ENCODE assay signal across 27 mouse cellular contexts in genomic region chr17:3207529-3208240, GRCm38 (mm10).
DNase-seq lines count a peak whose midpoint lies in the region; ATAC-seq and TF ChIP-seq lines count a peak whose summit lies in the region.
"Had no signal": no experiment of that assay in that cellular context is flagged by ENCODE, and none has a peak within 500 bp of the region (broad histone marks: within the 10 kb centered on the region; RNA-seq: fewer than 3 reads in every experiment).

No protein-coding gene starts in this region.

- no peaks in the 10 kb centered on the region for H3K9me3 ChIP-seq in embryonic facial prominence, embryonic 11.5 days (replicated peaks; ENCODE audit: control insufficient read depth, low read length)
- H3K9me3 ChIP-seq in embryonic facial prominence, embryonic 10.5 days = no peaks in the 10 kb centered on the region
- no peaks in the 10 kb centered on the region for H3K9me3 ChIP-seq in kidney, embryonic 16.5 days (ENCODE audit: low read length)
- H3K9me3 ChIP-seq in lung, embryonic 16.5 days (ENCODE audit: control insufficient read depth, low read length) = no peaks in the 10 kb centered on the region
- H3K9me3 ChIP-seq: embryonic facial prominence, embryonic 15.5 days; G1E; heart, embryonic 15.5 days; limb, embryonic 13.5 days; midbrain, embryonic 13.5 days had no signal

- H3K36me3 ChIP-seq in embryonic facial prominence, embryonic 11.5 days (replicated peaks; ENCODE audit: control insufficient read depth, insufficient read depth, low read depth, low read length) = no peaks in the 10 kb centered on the region
- H3K36me3 ChIP-seq in embryonic facial prominence, embryonic 10.5 days (replicated peaks) = peaks cover 67% of the 10 kb centered on the region
- peaks cover 5% of the 10 kb centered on the region; the same call in 1 of the 2 replicates for H3K36me3 ChIP-seq in kidney, embryonic 16.5 days (ENCODE audit: insufficient read depth, low read length)
- peaks cover 6% of the 10 kb centered on the region; the same call in 1 of the 2 replicates for H3K36me3 ChIP-seq in lung, embryonic 16.5 days (ENCODE audit: control insufficient read depth, insufficient read depth, low read length)
- H3K36me3 ChIP-seq in myocyte (ENCODE audit: control insufficient read depth, insufficient read depth) = no peaks in the 10 kb centered on the region
- H3K36me3 ChIP-seq: heart, embryonic 15.5 days had no signal

- H3K4me3 ChIP-seq in embryonic facial prominence, embryonic 11.5 days (ENCODE audit: low read depth, low read length) = no peak overlapping the region
- H3K4me3 ChIP-seq in embryonic facial prominence, embryonic 10.5 days = no peak overlapping the region
- no peak overlapping the region for H3K4me3 ChIP-seq in kidney, embryonic 16.5 days (ENCODE audit: low read length)
- no peak overlapping the region for H3K4me3 ChIP-seq in lung, embryonic 16.5 days (ENCODE audit: low read length)
- H3K4me3 ChIP-seq in myocyte = no peak overlapping the region
- H3K4me3 ChIP-seq: embryonic facial prominence, embryonic 15.5 days; heart, embryonic 15.5 days; limb, embryonic 13.5 days; midbrain, embryonic 13.5 days had no signal

- ATAC-seq in embryonic facial prominence, embryonic 11.5 days (replicated peaks; ENCODE audit: insufficient number of reproducible peaks, low FRiP score, low TSS enrichment, low read depth) = peak; percentile 66; the same call in 1 of the 2 replicates
- ATAC-seq in kidney, embryonic 16.5 days (ENCODE audit: low FRiP score, low TSS enrichment) = no peak
- ATAC-seq in lung, embryonic 16.5 days (ENCODE audit: low read depth) = peak; percentile 8; the same call in 1 of the 2 replicates
- ATAC-seq: forebrain, embryonic 14.5 days; hindbrain, embryonic 16.5 days; midbrain, embryonic 13.5 days; Patski had no signal

- no peak overlapping the region for H3K27ac ChIP-seq in embryonic facial prominence, embryonic 11.5 days (replicated peaks; ENCODE audit: low read depth, low read length)
- no peak overlapping the region for H3K27ac ChIP-seq in embryonic facial prominence, embryonic 10.5 days (replicated peaks)
- H3K27ac ChIP-seq in kidney, embryonic 16.5 days (ENCODE audit: low read length) = peak overlapping the region; percentile 35; the same call in 1 of the 2 replicates
- peak overlapping the region; percentile 92 for H3K27ac ChIP-seq in lung, embryonic 16.5 days (ENCODE audit: low read length)
- H3K27ac ChIP-seq: embryonic facial prominence, embryonic 15.5 days; macrophage; midbrain, embryonic 13.5 days had no signal

- no peak overlapping the region for H3ac ChIP-seq in myocyte (ENCODE audit: control insufficient read depth, insufficient read length)

- TF ChIP-seq POLR2A in myocyte (IDR thresholded peaks at IDR 0.05; ENCODE audit: insufficient read length, low read depth) = no peak

- no peaks in the 10 kb centered on the region for H3K27me3 ChIP-seq in embryonic facial prominence, embryonic 11.5 days (ENCODE audit: control insufficient read depth, insufficient read depth, low read length)
- no peaks in the 10 kb centered on the region for H3K27me3 ChIP-seq in embryonic facial prominence, embryonic 10.5 days (replicated peaks; ENCODE audit: low read depth, poor library complexity, severe bottlenecking)
- H3K27me3 ChIP-seq in kidney, embryonic 16.5 days (ENCODE audit: insufficient read depth, low read length) = no peaks in the 10 kb centered on the region
- H3K27me3 ChIP-seq in lung, embryonic 16.5 days (ENCODE audit: control insufficient read depth, insufficient read depth, low read depth, low read length) = no peaks in the 10 kb centered on the region
- no peaks in the 10 kb centered on the region for H3K27me3 ChIP-seq in myocyte (ENCODE audit: control insufficient read depth, insufficient read depth, insufficient read length)
- H3K27me3 ChIP-seq: embryonic facial prominence, embryonic 15.5 days; heart, embryonic 15.5 days; limb, embryonic 13.5 days; midbrain, embryonic 13.5 days; Patski had no signal

- peak; percentile 48 for DNase-seq in embryonic facial prominence, embryonic 11.5 days (ENCODE audit: low spot score)
- DNase-seq in embryonic facial prominence, embryonic 10.5 days (ENCODE audit: low spot score) = no peak
- DNase-seq in kidney, postnatal 10 days = no peak
- no peak for DNase-seq in lung, postnatal 10 days
- DNase-seq in layer of hippocampus, adult 18-20 months (ENCODE audit: low spot score in 2 of 2) = no peak
- DNase-seq: adrenal gland, postnatal 10 days; cerebellum, adult 8-10 months; cerebellum, postnatal 36 days; gastrocnemius, postnatal 25 days; kidney, adult 18-20 months; kidney, postnatal 14 days; layer of hippocampus, adult 9-11 months; thymus, adult 2 months; thymus, postnatal 4 days had no signal

- peaks cover 26% of the 10 kb centered on the region for H3K79me2 ChIP-seq in myocyte (ENCODE audit: control insufficient read depth, insufficient read depth)

- H3K4me2 ChIP-seq in embryonic facial prominence, embryonic 11.5 days (ENCODE audit: low read depth, low read length) = no peak overlapping the region
- H3K4me2 ChIP-seq in kidney, embryonic 16.5 days (replicated peaks; ENCODE audit: low read depth, low read length) = no peak overlapping the region
- H3K4me2 ChIP-seq in lung, embryonic 16.5 days (ENCODE audit: low read depth, low read length) = no peak overlapping the region
- peak overlapping the region; percentile 27 for H3K4me2 ChIP-seq in myocyte (ENCODE audit: low read depth)
- H3K4me2 ChIP-seq: embryonic facial prominence, embryonic 15.5 days; heart, embryonic 15.5 days; limb, embryonic 13.5 days; liver, embryonic 11.5 days; midbrain, embryonic 13.5 days had no signal

- 74% methylated on average over 6 of the region's 6 CpGs for WGBS in embryonic facial prominence, embryonic 11.5 days
- 79% methylated on average over 6 of the region's 6 CpGs for WGBS in embryonic facial prominence, embryonic 10.5 days
- WGBS in kidney, embryonic 16.5 days = 58% methylated on average over 6 of the region's 6 CpGs
- 61% methylated on average over 6 of the region's 6 CpGs for WGBS in lung, embryonic 16.5 days

- H3K4me1 ChIP-seq in embryonic facial prominence, embryonic 11.5 days (ENCODE audit: control insufficient read depth, insufficient read depth, low read length) = peaks cover 6% of the 10 kb centered on the region
- peaks cover 20% of the 10 kb centered on the region for H3K4me1 ChIP-seq in embryonic facial prominence, embryonic 10.5 days
- peaks cover 14% of the 10 kb centered on the region for H3K4me1 ChIP-seq in kidney, embryonic 16.5 days (ENCODE audit: insufficient read depth, low read length)
- H3K4me1 ChIP-seq in lung, embryonic 16.5 days (replicated peaks; ENCODE audit: control insufficient read depth, insufficient read depth, low read length) = peaks cover 17% of the 10 kb centered on the region

- H3K9ac ChIP-seq in embryonic facial prominence, embryonic 11.5 days (replicated peaks; ENCODE audit: low read length) = no peak overlapping the region
- H3K9ac ChIP-seq in kidney, embryonic 16.5 days (replicated peaks; ENCODE audit: low read length) = no peak overlapping the region
- no peak overlapping the region for H3K9ac ChIP-seq in lung, embryonic 16.5 days (ENCODE audit: low read length)
- H3K9ac ChIP-seq: embryonic facial prominence, embryonic 15.5 days; heart, embryonic 15.5 days; limb, embryonic 13.5 days; midbrain, embryonic 13.5 days had no signal

TF ChIP-seq in myocyte, 11 proteins besides CTCF, POLR2A, EP300 and RAD21:
- TF ChIP-seq USF1 (IDR thresholded peaks at IDR 0.05; ENCODE audit: low read depth) (no peak), MAX (IDR thresholded peaks at IDR 0.05; ENCODE audit: low read depth) (no peak), E2F4 (IDR thresholded peaks at IDR 0.05; ENCODE audit: insufficient read depth) (no peak), SRF (IDR thresholded peaks at IDR 0.05; ENCODE audit: control insufficient read depth, insufficient read length, low read depth) (no peak), REST (IDR thresholded peaks at IDR 0.05; ENCODE audit: insufficient read depth, insufficient read length) (no peak), TCF3 (IDR thresholded peaks at IDR 0.05; ENCODE audit: insufficient read length, low read depth) (no peak), TCF12 (IDR thresholded peaks at IDR 0.05; ENCODE audit: insufficient read depth, poor library complexity, severe bottlenecking) (no peak), MYOD1 (IDR thresholded peaks at IDR 0.05; ENCODE audit: control insufficient read depth in 1 of 3, insufficient read length in 2 of 3, low read depth in 2 of 3) (no peak), MYOG (IDR thresholded peaks at IDR 0.05; ENCODE audit: control insufficient read depth in 1 of 3, insufficient read depth in 1 of 3, insufficient read length in 2 of 3, low read depth in 2 of 3) (no peak), CEBPB (IDR thresholded peaks at IDR 0.05; ENCODE audit: insufficient read depth, poor library complexity, severe bottlenecking) (no peak), POLR2AphosphoS2 (IDR thresholded peaks at IDR 0.05; ENCODE audit: insufficient read length, low read depth) (no peak)

Comparison
In these comparisons a context has a peak if more than half of its experiments do, and no peak if none do; other contexts are left out.
1. H3K27ac ChIP-seq: peak in kidney, embryonic 16.5 days (single experiment) and lung, embryonic 16.5 days (single experiment); none in embryonic facial prominence, embryonic 11.5 days (single experiment) and embryonic facial prominence, embryonic 10.5 days (single experiment).